Mouse (Mus musculus): ENCODE results near the gene Crybg2. TPM values are rescaled to one million over a fixed set of nuclear protein-coding genes. Genes with fewer than 3 reads are reported as not detected.

Gene Crybg2
- polyA plus RNA-seq, 1 experiment from 2014 or later: 6.6 TPM

- Histone ChIP-seq H3K27me3 (ENCODE audit: control insufficient read depth, insufficient read depth, low read depth, low read length) (peaks cover 6% of the 10 kb centered on the region; the same call in 1 of the 2 replicates), H3K4me2 (ENCODE audit: low read length) (no peak overlapping the region), H3K4me3 (ENCODE audit: low read depth, low read length) (no peak overlapping the region), H3K9ac (ENCODE audit: low read depth, low read length) (no peak overlapping the region), H3K4me1 (ENCODE audit: control insufficient read depth, insufficient read depth, low read length) (no peaks in the 10 kb centered on the region), H3K27ac (ENCODE audit: low read length) (no peak overlapping the region), H3K9me3 (replicated peaks; ENCODE audit: control insufficient read depth, low read length, poor library complexity, severe bottlenecking) (no peaks in the 10 kb centered on the region), H3K36me3 (ENCODE audit: control insufficient read depth, insufficient read depth, low read length) (no peaks in the 10 kb centered on the region)
- 88% methylated on average over 7 of the region's 7 CpGs for WGBS
- no peak for ATAC-seq
Observed at GRCm38 (mm10) chr4:134067833-134068544, 7.4 kb downstream of the Crybg2 start.

DNA sequence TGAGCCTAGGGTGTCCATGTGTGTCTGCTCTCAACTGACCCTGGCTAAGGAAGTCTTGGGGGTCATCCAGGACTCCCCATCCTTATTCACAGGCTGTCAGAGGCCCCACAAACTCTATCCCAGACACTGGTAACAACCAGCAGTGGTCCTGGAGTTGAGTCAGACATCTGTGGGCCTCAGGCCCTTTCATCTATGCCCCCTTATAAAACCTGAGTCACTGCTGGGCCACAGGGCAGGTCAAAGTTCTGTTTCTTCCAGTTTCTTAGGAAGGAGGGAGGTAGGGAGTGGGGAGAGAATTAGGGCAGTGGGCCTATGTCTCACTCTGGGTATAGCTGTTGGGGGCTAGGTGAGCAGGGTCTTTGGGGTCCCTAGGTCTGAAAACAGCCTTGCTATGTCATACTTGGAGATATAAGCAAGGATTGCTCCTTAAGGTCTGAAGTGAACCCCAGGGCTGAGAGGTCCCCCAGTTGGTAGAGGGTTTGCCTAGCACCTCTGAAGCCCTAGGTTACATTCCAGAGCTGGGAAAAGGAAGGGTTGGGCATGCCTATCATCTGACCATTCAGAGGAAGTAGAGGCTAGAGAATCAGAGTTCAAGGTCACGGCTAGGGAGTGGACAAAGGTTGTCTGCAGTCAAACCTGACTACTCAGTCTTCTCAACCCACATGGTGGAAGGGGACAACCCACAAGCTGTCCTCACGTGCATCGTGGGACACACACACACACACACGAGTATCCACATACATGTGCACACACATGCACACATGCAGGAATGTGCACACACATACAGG, 8.4 kb downstream of the Crybg2 start:
- H3K4me2 ChIP-seq (ENCODE audit: low read length): no peak overlapping the region
- H3K36me3 ChIP-seq (ENCODE audit: control insufficient read depth, insufficient read depth, low read length): no peaks in the 10 kb centered on the region
- H3K4me1 ChIP-seq (ENCODE audit: control insufficient read depth, insufficient read depth, low read length): no peaks in the 10 kb centered on the region
- no peak overlapping the region for H3K9ac ChIP-seq (ENCODE audit: low read depth, low read length)
- H3K27ac ChIP-seq (ENCODE audit: low read length): no peak overlapping the region
- H3K4me3 ChIP-seq (ENCODE audit: low read depth, low read length): no peak overlapping the region
- WGBS: 88% methylated on average over 4 of the region's 4 CpGs
- no peak for ATAC-seq
- no peaks in the 10 kb centered on the region for H3K9me3 ChIP-seq (replicated peaks; ENCODE audit: control insufficient read depth, low read length, poor library complexity, severe bottlenecking)
- peaks cover 6% of the 10 kb centered on the region; the same call in 1 of the 2 replicates for H3K27me3 ChIP-seq (ENCODE audit: control insufficient read depth, insufficient read depth, low read depth, low read length)

DNA sequence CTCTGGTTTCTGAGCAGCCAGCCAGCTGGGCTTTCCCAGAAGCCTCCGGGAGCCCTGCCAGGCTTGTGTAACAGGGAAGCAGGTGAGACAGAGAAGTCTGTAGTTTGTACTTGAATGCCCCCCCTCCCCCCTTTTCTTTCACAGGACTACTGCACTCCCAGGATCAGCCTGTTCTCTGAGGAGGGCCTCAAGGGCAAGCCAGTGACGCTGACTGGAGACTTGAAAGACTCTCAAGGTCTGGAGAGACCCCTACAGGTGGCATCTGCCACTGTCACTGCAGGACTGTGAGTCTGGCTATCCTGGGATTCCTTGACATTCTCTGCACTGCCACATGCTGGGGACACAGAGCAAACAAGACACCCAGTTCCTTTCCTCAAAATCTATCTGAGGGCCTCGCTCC, 18.1 kb downstream of the Crybg2 start:
- no peak for ATAC-seq
- Histone ChIP-seq H3K9me3 (replicated peaks; ENCODE audit: control insufficient read depth, low read length, poor library complexity, severe bottlenecking) (no peaks in the 10 kb centered on the region), H3K9ac (ENCODE audit: low read depth, low read length) (no peak overlapping the region; the same call in 1 of the 2 replicates), H3K4me2 (ENCODE audit: low read length) (no peak overlapping the region), H3K36me3 (ENCODE audit: control insufficient read depth, insufficient read depth, low read length) (no peaks in the 10 kb centered on the region), H3K27me3 (ENCODE audit: control insufficient read depth, insufficient read depth, low read depth, low read length) (peaks cover 14% of the 10 kb centered on the region), H3K4me3 (ENCODE audit: low read depth, low read length) (no peak overlapping the region), H3K4me1 (ENCODE audit: control insufficient read depth, insufficient read depth, low read length) (peaks cover 5% of the 10 kb centered on the region; the same call in 1 of the 2 replicates), H3K27ac (ENCODE audit: low read length) (no peak overlapping the region)
- WGBS: 26% methylated on average over 3 of the region's 3 CpGs

DNA sequence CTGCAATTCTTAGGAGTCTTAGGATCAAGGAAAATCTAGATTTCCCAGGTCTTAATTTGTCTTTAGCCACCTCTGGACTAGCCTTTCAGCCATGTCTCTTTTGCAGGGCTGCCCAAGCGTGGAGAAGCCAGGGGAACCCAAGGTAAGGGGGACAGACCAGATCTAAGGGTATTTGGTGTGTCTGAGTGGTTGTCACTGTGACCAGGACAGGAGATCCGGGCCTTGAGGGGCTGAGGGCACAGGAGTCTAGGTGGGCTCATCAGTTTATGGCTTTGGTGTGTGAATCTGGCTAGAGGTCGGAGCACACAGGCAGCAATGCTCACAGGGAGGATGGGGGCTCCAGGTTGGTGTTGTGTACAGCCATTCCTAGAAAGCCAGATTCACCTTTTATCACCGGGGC, 20.1 kb downstream of the Crybg2 start:
- ATAC-seq: no peak
- no peak overlapping the region for H3K9ac ChIP-seq (ENCODE audit: low read depth, low read length)
- 80% methylated on average over 4 of the region's 4 CpGs for WGBS

DNA sequence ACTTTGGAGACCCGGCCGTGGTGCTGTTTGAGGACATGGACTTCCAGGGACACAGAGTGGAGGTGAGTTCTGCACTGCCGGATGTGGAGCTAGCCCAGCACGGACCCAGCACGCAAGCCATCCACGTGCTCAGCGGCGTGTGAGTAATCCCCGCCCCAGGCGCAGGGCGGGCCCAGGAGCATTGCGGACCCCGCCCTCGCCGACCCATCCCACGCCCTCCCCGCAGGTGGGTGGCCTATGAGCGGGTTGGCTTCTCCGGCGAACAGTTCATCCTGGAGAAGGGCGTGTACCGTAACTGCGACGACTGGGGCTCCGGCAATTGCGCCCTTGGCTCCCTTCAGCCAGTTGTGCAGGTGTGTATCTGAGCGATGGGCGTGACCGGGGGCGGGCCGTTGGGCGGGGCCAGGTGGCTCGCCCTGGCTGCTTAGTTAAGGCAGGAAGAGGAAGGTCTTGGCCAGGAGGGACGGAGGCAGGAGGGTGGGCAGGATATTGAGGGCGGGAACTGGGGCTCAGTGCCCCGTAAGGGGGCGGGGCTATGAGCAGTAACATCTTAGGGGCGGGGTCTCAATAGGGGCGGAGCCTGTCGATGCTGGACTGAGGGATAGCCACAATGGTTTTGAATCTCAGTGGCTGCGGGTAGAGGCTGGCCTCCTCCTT, 21.2 kb downstream of the Crybg2 start:
- ATAC-seq: peak; percentile 88
- Histone ChIP-seq H3K9ac (ENCODE audit: low read depth, low read length) (peak overlapping the region; percentile 59), H3K36me3 (ENCODE audit: control insufficient read depth, insufficient read depth, low read length) (no peaks in the 10 kb centered on the region), H3K4me1 (ENCODE audit: control insufficient read depth, insufficient read depth, low read length) (peaks cover 5% of the 10 kb centered on the region; the same call in 1 of the 2 replicates), H3K4me2 (ENCODE audit: low read length) (peak overlapping the region; percentile 71), H3K9me3 (replicated peaks; ENCODE audit: control insufficient read depth, low read length, poor library complexity, severe bottlenecking) (no peaks in the 10 kb centered on the region), H3K27ac (ENCODE audit: low read length) (no peak overlapping the region), H3K4me3 (ENCODE audit: low read depth, low read length) (peak overlapping the region; percentile 43), H3K27me3 (ENCODE audit: control insufficient read depth, insufficient read depth, low read depth, low read length) (peaks cover 14% of the 10 kb centered on the region)
- under 1% methylated on average over 40 of the region's 41 CpGs for WGBS

More for the DNA sequence above, 20.1 kb downstream of the Crybg2 start:
- no peak overlapping the region for H3K4me3 ChIP-seq (ENCODE audit: low read depth, low read length)
- H3K4me1 ChIP-seq (ENCODE audit: control insufficient read depth, insufficient read depth, low read length): peaks cover 5% of the 10 kb centered on the region; the same call in 1 of the 2 replicates
- H3K27ac ChIP-seq (ENCODE audit: low read length): no peak overlapping the region
- peaks cover 14% of the 10 kb centered on the region for H3K27me3 ChIP-seq (ENCODE audit: control insufficient read depth, insufficient read depth, low read depth, low read length)
- H3K36me3 ChIP-seq (ENCODE audit: control insufficient read depth, insufficient read depth, low read length): no peaks in the 10 kb centered on the region
- H3K9me3 ChIP-seq (replicated peaks; ENCODE audit: control insufficient read depth, low read length, poor library complexity, severe bottlenecking): no peaks in the 10 kb centered on the region
- no peak overlapping the region for H3K4me2 ChIP-seq (ENCODE audit: low read length)

DNA sequence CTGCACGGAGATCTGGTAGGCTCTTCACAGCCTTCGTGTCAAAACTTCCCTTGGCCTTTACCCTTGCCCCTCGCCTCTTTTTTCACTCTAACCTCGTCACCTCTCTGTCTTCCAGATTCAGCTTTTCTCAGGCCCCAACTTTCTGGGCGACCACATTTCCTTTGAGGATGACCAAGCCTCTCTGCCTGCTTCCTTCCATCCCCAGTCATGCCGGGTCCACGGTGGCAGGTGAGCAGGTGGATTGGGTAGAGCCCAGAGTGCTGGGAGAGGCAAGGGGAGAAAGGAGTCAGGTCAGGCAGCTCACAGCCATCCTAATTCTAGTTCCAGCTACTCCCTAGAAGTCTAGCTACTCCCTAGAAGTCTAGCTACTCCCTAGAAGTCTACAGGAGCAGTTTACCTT, 21.8 kb downstream of the Crybg2 start:
- Histone ChIP-seq H3K27ac (ENCODE audit: low read length) (no peak overlapping the region), H3K27me3 (ENCODE audit: control insufficient read depth, insufficient read depth, low read depth, low read length) (peaks cover 14% of the 10 kb centered on the region), H3K36me3 (ENCODE audit: control insufficient read depth, insufficient read depth, low read length) (no peaks in the 10 kb centered on the region), H3K4me3 (ENCODE audit: low read depth, low read length) (peak overlapping the region; percentile 43), H3K9me3 (replicated peaks; ENCODE audit: control insufficient read depth, low read length, poor library complexity, severe bottlenecking) (no peaks in the 10 kb centered on the region), H3K4me2 (ENCODE audit: low read length) (peak overlapping the region; percentile 71), H3K9ac (ENCODE audit: low read depth, low read length) (peak overlapping the region; percentile 59), H3K4me1 (ENCODE audit: control insufficient read depth, insufficient read depth, low read length) (peaks cover 5% of the 10 kb centered on the region; the same call in 1 of the 2 replicates)
- no peak for ATAC-seq
- 11% methylated on average over 7 of the region's 7 CpGs for WGBS

GRCm38 (mm10) chr4:134084999-134085398, 24.4 kb downstream of the Crybg2 start:
- Histone ChIP-seq H3K4me2 (ENCODE audit: low read length) (no peak overlapping the region), H3K36me3 (ENCODE audit: control insufficient read depth, insufficient read depth, low read length) (no peaks in the 10 kb centered on the region), H3K27ac (ENCODE audit: low read length) (no peak overlapping the region), H3K9me3 (replicated peaks; ENCODE audit: control insufficient read depth, low read length, poor library complexity, severe bottlenecking) (no peaks in the 10 kb centered on the region), H3K4me3 (ENCODE audit: low read depth, low read length) (no peak overlapping the region), H3K27me3 (ENCODE audit: control insufficient read depth, insufficient read depth, low read depth, low read length) (peaks cover 14% of the 10 kb centered on the region), H3K9ac (ENCODE audit: low read depth, low read length) (no peak overlapping the region), H3K4me1 (ENCODE audit: control insufficient read depth, insufficient read depth, low read length) (peaks cover 2% of the 10 kb centered on the region; the same call in 1 of the 2 replicates)
- no peak for ATAC-seq
- 88% methylated on average over 4 of the region's 4 CpGs for WGBS

- WGBS: 41% methylated on average over 7 of the region's 7 CpGs
- H3K27me3 ChIP-seq (ENCODE audit: control insufficient read depth, insufficient read depth, low read depth, low read length): peaks cover 7% of the 10 kb centered on the region
- no peaks in the 10 kb centered on the region for H3K9me3 ChIP-seq (replicated peaks; ENCODE audit: control insufficient read depth, low read length, poor library complexity, severe bottlenecking)
- H3K27ac ChIP-seq (ENCODE audit: low read length): no peak overlapping the region
- no peaks in the 10 kb centered on the region for H3K36me3 ChIP-seq (ENCODE audit: control insufficient read depth, insufficient read depth, low read length)
- peak overlapping the region; percentile 18; the same call in 1 of the 2 replicates for H3K4me2 ChIP-seq (ENCODE audit: low read length)
- no peak for ATAC-seq
- no peak overlapping the region for H3K4me3 ChIP-seq (ENCODE audit: low read depth, low read length)
- no peaks in the 10 kb centered on the region; the same call in 1 of the 2 replicates for H3K4me1 ChIP-seq (ENCODE audit: control insufficient read depth, insufficient read depth, low read length)
- H3K9ac ChIP-seq (ENCODE audit: low read depth, low read length): no peak overlapping the region
Observed at GRCm38 (mm10) chr4:134087412-134087811, 26.8 kb downstream of the Crybg2 start.

All from midbrain, embryonic 16.5 days (tissue).